Mouse (Mus musculus): ENCODE data around the gene Tbck.

Gene Tbck

GRCm38 (mm10) chr3:132756274-132756673 is 72.3 kb downstream of the Tbck start:
- DNase-seq (ENCODE audit: low read depth, low spot score), result no peak

GRCm38 (mm10) chr3:132766033-132766726 is 82.2 kb downstream of the Tbck start:
- DNase-seq (ENCODE audit: low read depth, low spot score), result no peak

DNA sequence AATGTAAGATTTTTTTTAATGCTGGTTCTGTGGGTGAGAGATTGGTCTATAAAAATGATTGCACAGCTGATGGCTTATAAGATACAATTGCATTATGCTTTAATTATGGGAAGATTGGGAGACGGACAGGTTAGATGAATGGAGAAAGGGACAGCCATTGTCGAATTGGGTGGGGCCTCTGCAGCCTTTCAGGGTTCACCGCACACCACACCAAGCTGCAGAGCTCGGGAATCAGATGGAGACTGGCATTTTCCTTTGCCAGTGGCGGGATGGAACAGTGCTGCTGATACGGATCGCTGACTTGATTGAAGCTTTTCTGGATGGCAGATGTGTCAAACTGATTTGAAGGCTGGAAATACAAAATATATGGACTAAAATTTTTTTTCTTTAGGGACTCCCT is 88.1 kb downstream of the Tbck start:
- DNase-seq (ENCODE audit: low read depth, low spot score), result no peak

DNA sequence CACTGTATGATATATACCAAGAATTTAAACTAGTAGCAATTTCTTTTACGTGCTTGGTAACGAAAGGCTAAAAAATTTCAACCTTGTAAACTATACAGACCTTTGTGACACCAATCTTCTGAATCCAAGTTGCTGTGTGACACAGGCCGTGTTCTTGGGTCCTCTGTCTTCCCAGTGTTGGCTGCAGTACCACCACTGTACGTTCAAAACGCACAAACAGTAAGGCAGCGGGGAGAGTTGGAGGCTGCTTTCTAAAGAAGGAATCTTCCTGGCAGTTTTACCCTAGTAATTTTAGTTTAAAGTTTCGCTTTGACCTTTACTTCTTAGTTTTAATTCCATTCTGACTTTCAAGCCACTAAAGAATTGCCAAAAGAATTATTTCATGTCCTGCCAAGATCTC is 92.7 kb downstream of the Tbck start:
- no peak for DNase-seq (ENCODE audit: low read depth, low spot score)

GRCm38 (mm10) chr3:132781103-132781502 is 97.2 kb downstream of the Tbck start:
- no peak for DNase-seq (ENCODE audit: low read depth, low spot score)

DNA sequence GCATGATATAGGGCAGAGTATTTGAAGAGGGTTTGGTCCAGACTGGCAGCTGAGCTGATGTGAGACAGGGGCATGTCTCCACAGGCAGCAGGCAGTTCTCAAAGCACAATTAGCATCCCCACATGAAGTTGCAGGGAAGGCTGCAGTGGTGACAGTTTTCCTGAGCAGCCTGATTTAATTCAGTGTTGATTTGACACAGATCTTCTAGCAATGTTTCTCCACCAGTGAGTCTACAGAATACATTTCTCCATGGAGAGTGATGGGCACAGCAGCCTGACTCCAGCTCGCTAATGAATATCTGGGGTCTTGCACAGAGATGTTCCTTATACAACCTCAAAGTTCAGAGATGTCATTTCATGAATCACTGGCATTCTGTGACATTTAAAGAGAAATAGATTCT is 99.1 kb downstream of the Tbck start:
- DNase-seq (ENCODE audit: low read depth, low spot score), result no peak

DNA sequence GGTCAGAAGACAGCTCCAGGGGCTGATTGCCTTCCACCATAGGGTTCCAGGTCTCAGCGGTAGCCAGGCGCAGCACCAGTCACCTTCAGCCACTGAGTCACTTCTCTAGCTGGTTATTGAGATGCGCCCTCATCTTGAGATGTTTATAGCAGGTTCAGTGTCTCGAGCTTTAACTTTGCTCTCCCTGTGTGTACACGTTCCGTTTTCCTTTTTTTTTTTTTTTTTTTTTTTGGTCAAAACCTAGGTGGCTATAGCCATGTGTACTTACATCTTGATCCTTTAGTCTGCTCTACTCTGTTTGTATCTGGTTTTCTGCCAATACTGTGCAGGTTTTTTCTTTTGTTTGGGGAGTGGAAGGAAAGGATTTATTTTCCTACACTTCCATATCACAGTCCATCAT is 100.8 kb downstream of the Tbck start:
- DNase-seq (ENCODE audit: low read depth, low spot score), result no peak

DNA sequence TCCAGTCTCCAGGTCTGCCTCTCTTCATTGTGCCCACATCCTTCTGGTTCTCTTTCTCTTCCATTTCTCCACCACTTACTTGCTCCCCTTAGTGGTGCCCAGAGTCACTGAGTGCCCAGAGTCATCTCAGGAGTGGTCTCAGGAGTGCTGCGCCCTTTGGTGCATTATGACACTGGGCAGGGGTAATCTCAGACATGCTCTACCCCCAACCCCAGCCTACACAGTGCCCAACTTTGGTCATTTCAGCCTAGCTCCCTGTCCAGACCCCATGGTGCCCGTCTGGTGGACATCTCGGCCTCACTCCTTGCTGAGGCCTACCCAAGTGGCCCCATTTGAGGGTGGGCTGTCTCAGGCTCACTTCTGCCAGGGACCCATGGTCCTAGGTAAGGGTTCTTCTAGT is 102.7 kb downstream of the Tbck start:
- DNase-seq (ENCODE audit: low read depth, low spot score), result no peak

- no peak for DNase-seq (ENCODE audit: low read depth, low spot score)
These were observed 103.8 kb downstream of the Tbck start for GRCm38 (mm10) chr3:132787775-132788174.

GRCm38 (mm10) chr3:132791140-132791539 is 107.2 kb downstream of the Tbck start:
- DNase-seq (ENCODE audit: low read depth, low spot score), result no peak

GRCm38 (mm10) chr3:132800196-132800595 is 116.3 kb downstream of the Tbck start:
- no peak for DNase-seq (ENCODE audit: low read depth, low spot score)

DNA sequence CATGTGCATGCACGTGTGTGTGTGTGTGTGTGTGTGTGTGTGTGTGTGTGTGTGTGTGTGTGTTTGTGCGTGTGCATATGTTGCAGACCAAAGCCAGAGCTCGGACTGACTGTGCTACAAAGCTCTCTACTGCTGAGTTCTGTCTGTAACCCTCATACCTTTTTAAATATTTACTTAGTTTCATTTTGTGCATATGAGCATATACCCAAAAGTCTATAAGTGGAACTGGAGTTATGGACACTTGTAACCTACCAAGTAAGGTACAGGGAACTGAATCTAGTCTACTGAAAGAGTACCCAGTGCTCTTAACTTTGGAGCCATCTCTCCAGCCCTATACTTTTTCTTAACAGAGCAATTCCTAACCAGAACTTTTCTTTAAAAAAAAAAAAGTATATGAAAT is 118.0 kb downstream of the Tbck start:
- DNase-seq (ENCODE audit: low read depth, low spot score), result no peak

- DNase-seq (ENCODE audit: low read depth, low spot score), result no peak
These were observed 124.1 kb downstream of the Tbck start for GRCm38 (mm10) chr3:132807888-132808579.

DNA sequence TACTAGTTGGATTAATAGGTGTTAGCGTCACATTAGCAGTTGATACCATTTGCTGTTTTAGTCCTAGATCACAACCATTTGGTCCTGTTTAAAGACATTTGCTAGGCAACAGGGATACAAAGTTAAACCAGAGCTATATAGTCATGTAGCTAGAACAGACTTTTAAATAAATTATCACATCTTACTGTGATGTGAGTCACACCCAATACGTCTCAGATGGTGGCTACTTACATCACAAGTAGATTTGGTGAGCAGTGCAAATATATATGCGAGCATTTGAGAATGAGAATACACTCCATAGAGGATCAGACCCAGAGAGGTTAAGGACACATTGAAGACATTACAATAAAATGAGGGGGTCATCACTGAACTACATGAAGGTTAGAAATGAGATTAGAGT is 125.0 kb downstream of the Tbck start:
- DNase-seq (ENCODE audit: low read depth, low spot score), result no peak

DNA sequence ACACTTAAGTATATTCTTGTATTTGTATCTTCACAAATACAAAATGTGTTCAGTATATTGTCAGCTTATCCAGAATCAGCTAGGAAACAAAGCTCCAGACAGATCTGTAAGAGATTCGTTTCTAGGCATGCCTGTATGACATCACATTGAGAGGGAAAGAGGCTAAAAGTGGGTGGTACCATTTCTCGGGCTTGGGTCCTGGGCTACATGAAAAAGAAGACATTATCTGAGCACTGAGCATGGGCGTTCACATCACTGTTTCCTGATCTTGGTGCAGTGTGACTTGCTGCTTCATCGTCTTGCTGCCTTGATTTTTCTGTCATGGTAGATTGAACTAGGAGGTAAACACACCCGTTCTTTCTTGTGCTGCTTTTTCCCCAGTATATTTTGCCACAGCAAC is 127.8 kb downstream of the Tbck start:
- no peak for DNase-seq (ENCODE audit: low read depth, low spot score)

- DNase-seq (ENCODE audit: low read depth, low spot score), result no peak
These were observed 128.4 kb downstream of the Tbck start for GRCm38 (mm10) chr3:132812356-132812755.

DNA sequence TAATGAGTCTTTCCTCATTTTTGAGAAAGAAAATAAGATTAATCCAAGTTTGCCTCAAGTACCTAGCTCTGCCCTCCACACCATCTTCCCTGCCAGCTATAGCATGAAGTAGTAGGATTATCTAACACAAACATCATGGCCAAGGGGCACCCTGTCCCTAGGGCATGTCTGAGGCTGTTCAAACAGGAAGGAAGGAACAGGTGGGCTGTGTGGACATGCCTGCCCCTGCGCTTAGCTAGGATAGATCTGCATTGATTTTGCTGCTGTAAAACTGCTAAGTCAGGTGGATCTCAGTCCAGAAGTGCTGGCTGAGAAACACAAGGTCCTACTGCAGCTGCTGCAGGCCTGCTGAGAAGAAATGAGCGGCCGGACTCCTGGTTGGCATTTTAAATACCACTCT is 129.2 kb downstream of the Tbck start:
- no peak for DNase-seq (ENCODE audit: low read depth, low spot score)

DNA sequence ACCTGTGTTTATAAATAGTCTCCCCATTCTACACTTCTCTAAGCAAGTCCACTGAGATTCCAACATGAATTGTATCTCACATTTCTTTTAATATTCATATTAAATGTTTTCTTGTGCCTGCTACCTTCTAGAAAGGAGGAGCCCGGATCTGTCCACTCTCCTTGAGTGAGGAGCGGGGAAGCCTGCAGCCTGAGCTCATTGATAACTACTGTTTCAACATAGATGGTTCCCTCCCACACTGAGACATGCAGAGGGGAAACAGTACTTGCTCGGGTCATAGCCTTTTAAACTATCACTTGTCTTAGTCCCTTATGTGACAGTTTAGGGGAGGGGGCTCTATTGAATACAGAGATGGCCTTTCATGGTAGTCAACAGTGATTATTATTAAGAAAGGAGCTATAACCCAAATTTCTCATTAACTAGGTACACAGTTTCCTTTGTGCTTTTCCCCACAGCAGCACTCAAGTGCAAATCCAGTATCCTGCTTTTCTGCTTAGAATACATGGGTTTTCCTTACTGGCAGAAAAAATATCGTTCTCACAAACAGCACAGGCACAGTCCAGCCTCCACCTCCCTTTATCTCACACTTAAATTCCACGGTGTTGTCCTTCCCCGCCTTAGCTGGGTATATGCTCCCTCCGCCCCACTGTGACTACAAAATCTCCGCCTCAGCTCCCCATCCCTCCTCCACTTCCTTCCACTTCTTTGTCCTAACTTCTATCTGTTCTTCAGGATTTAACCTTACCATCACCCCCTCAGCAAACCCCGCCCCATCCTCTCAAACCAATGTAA is 130.0 kb downstream of the Tbck start:
- no peak for DNase-seq (ENCODE audit: low read depth, low spot score)

- no peak for DNase-seq (ENCODE audit: low read depth, low spot score)
These were observed 131.0 kb downstream of the Tbck start for GRCm38 (mm10) chr3:132814791-132815496.

- DNase-seq (ENCODE audit: low read depth, low spot score), result no peak
These were observed 131.8 kb downstream of the Tbck start for GRCm38 (mm10) chr3:132815497-132816326.

DNA sequence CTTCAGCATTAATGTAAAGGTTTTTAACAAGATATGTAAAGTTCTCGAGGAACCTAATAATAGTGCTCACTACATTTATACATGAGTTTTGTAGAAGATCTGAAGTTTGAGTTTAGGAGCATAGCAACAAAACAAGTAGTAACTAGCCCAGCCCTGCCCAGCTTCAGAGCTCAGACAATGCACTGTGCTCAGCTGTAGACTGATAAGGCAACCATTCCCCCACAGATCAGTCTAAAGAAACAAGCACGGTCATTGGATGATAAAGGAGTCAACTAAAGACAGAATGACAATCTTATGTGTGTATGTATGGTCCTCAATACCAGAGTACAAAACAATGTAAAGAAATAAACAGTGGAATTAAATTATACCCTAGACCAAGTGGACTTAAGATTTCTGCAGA is 135.5 kb downstream of the Tbck start:
- no peak for DNase-seq (ENCODE audit: low read depth, low spot score)
